Mouse (Mus musculus): ENCODE results near the gene Slc15a3. TPM values are rescaled to one million over a fixed set of nuclear protein-coding genes. Genes with fewer than 3 reads are reported as not detected.

Slc15a3 gene
- polyA plus RNA-seq, 1 experiment: 94.6 TPM

DNA sequence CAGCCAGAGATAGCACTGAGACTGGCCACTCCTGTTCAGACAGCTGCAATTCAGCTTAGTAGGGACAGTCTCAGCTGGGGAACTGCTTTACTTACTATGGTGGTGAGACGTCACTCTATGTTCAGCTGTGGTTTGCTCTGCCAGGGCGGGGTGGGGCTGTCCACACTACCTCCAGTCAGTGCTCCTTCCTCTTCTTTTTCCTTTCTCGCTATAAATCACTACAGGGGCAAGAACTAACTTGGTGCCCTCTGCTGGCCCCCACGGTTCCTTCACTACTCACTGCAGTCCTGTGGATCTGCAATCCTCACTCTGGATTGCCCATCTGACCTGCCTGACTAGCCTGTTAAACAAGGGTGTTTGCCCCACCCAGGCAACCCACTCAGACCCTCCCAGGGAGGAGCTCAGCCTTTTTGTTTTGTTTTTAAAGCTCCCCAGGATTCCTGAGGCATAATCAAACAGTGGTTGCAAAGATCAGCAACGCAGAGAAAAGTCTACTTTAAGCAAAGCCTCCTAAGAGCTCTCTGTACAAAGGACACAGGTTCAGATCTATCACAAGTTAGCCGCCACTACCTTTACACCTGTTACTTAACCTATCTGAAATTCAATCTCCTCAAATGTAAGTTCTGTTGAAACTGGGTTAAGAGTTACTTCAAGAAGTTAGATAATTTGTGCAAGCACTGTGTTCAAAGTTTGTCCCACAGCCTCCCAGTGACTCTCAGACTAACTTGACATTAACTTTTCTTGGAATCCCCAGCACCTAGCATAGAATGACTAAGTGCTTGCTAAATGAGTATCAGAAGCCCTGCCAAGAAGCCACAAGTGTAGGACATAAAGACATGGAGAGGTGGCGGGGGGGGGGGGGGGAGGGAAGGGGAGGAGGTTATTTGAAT lies 40.8 kb downstream of the Slc15a3 start:
- H3K4me1 ChIP-seq (ENCODE audit: control insufficient read depth, insufficient read depth, low read length): peaks cover 17% of the 10 kb centered on the region
- H3K4me3 ChIP-seq (ENCODE audit: insufficient read depth, low read length): peak overlapping the region; percentile 76
- TF ChIP-seq POLR2A (IDR thresholded peaks at IDR 0.05; ENCODE audit: borderline replicate concordance, low read depth, low read length) (no peak), CTCF (IDR thresholded peaks at IDR 0.05; ENCODE audit: low read depth, low read length) (peak; percentile 31; the same call in 1 of the 2 replicates)
- peak overlapping the region; percentile 20; the same call in 1 of the 2 replicates for H3K27ac ChIP-seq (ENCODE audit: insufficient read depth, low read depth, low read length)

DNA sequence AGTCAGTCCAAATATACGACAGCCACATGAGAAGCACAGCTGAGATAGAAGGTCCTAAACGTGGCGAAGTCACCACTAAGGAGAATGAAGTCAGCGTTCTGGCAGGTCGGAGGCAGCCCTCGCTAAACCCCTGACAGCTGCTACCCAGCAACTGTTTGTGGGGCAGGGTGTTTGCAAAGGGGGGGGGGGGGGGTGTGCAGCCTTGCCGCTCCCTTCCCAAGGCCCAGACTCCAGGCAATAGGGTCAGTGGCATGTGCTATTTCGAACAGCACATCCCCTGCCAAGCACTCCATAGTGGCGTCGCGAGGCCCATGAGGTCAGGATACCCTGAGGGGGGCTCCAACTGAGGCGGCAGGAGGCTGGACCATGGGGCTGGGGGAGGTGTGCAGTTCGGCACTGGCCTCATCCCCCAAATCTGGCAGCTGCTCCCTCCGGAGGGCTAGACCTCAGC lies 41.5 kb downstream of the Slc15a3 start:
- Histone ChIP-seq H3K4me3 (ENCODE audit: insufficient read depth, low read length) (peak overlapping the region; percentile 76), H3K27ac (ENCODE audit: insufficient read depth, low read depth, low read length) (peak overlapping the region; percentile 27), H3K4me1 (ENCODE audit: control insufficient read depth, insufficient read depth, low read length) (peaks cover 17% of the 10 kb centered on the region)
- TF ChIP-seq CTCF (IDR thresholded peaks at IDR 0.05; ENCODE audit: low read depth, low read length): no peak
- TF ChIP-seq POLR2A (IDR thresholded peaks at IDR 0.05; ENCODE audit: borderline replicate concordance, low read depth, low read length): no peak

DNA sequence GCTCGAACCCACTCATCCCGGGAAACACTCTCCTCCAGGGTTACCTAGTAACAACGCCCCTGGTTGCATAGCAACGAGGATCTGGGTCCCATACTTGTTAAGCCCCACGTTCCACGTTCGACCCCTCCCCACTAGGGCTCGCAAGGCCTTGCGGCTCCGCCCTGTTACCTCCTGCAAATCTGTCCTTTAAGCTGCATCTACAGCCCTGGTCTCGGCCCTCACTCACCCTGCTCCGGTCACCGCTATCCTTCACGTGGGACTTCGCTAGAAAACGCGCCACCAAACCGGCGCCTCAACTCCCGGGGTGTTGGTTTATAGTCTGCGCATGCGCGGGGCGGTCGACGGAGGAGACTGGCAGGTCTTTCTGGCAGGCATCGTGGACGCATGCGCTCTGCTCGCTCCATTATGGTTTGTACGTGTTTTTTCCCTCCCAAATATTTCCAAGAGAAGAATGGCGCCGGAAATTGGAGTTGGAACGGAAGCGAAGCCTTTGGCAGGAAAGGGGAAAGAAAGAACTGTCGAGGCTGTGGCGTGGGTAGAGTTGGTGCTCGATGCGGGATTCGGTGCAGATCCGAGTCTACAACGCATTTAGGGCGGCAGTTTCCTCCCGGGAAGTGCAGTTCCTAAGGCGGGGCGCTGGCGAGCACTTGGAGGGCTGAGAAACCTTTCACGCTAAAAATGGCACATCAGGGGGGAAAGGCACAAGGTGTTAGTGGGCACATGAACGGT lies 42.1 kb downstream of the Slc15a3 start, which contains the start of gene Tmem109:
Gene Tmem109 (minus strand): TSS at position 576 of the 729 bp plus-strand sequence.
- Histone ChIP-seq H3K27ac (ENCODE audit: insufficient read depth, low read depth, low read length) (peak within 1 kb of the TSS; percentile 76), H3K4me1 (ENCODE audit: control insufficient read depth, insufficient read depth, low read length) (peaks cover 17% of the 10 kb centered on the region), H3K4me3 (ENCODE audit: insufficient read depth, low read length) (peak within 1 kb of the TSS; percentile 76)
- TF ChIP-seq POLR2A (IDR thresholded peaks at IDR 0.05; ENCODE audit: borderline replicate concordance, low read depth, low read length) (no peak), CTCF (IDR thresholded peaks at IDR 0.05; ENCODE audit: low read depth, low read length) (peak; percentile 8; the same call in 1 of the 2 replicates)

DNA sequence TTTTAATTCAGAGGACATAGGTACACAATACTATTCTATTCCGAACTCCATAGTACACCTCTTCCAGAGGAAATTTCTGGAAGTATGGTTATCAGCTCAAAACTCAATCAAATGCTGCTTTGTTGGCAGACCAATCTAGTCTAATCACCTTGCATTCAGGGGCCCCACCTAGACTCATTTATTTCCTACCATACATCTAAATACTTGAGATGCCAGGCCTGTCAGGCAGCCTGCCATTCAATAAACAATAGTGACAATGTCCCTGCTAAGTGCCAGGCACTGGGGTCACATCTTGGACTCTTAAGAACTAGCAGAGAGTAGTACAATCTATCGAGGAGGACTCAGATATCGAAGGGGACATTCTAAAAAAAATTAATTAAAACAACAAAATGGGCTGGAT lies 52.7 kb downstream of the Slc15a3 start:
- no peak overlapping the region for H3K4me3 ChIP-seq (ENCODE audit: insufficient read depth, low read length)
- peaks cover 9% of the 10 kb centered on the region for H3K4me1 ChIP-seq (ENCODE audit: control insufficient read depth, insufficient read depth, low read length)
- H3K27ac ChIP-seq (ENCODE audit: insufficient read depth, low read depth, low read length): no peak overlapping the region
- TF ChIP-seq CTCF (IDR thresholded peaks at IDR 0.05; ENCODE audit: low read depth, low read length) (no peak), POLR2A (IDR thresholded peaks at IDR 0.05; ENCODE audit: borderline replicate concordance, low read depth, low read length) (no peak)

DNA sequence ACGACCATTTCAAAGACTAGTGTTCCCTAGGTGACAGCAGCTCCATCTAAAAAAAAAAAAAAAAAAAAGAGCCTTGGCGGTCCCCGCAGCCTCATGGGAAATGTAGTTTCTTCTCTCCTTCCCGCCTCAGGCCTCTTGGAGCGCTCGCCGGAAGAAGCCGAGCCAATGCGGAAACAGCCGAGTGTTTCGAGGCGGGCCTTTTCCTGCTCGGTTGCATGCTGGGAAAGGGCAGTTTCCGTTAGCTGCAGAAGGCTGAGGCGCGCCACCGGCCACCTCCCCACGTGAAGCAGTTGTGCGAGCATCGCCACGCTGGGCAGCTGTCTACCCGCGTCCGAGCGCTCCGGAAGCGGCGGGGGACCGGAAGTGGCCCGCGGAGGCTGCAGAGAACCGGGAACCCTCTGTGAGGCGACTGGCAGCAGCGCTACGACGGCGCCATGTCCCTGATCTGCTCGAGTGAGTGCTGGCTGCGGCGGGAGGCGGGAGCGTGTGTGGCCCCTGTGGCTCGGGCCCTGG lies 55.5 kb downstream of the Slc15a3 start, which contains the start of gene Prpf19:
Gene Prpf19 (plus strand): TSS at position 216 of the 513 bp plus-strand sequence.
- TF ChIP-seq POLR2A (IDR thresholded peaks at IDR 0.05; ENCODE audit: borderline replicate concordance, low read depth, low read length) (no peak; the same call in 1 of the 2 replicates), CTCF (IDR thresholded peaks at IDR 0.05; ENCODE audit: low read depth, low read length) (no peak)
- H3K27ac ChIP-seq (ENCODE audit: insufficient read depth, low read depth, low read length): peak within 1 kb of the TSS; percentile 84
- peak within 1 kb of the TSS; percentile 85 for H3K4me3 ChIP-seq (ENCODE audit: insufficient read depth, low read length)
- H3K4me1 ChIP-seq (ENCODE audit: control insufficient read depth, insufficient read depth, low read length): peaks cover 9% of the 10 kb centered on the region

DNA sequence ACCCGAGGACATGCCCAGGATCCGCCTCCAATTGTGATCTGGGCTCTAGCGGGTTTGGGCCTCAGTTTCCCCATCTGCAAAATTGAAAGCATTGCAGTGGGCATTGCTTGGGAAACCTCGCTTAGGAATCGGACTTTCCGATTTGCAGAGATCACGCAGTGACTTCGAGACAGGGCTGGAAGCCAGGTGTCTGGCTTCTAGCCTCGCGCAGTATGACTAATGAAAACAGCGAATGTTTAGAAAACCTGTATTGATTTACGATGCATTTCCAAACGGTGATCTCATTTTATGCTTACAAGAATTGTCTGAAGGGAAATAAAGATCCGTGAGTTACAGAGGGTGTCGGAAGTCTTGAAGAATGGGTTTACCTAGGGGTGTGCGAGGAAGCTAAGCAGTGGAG lies 56.2 kb downstream of the Slc15a3 start:
- H3K4me3 ChIP-seq (ENCODE audit: insufficient read depth, low read length): peak overlapping the region; percentile 85
- TF ChIP-seq POLR2A (IDR thresholded peaks at IDR 0.05; ENCODE audit: borderline replicate concordance, low read depth, low read length): no peak
- no peak for TF ChIP-seq CTCF (IDR thresholded peaks at IDR 0.05; ENCODE audit: low read depth, low read length)
- peaks cover 9% of the 10 kb centered on the region for H3K4me1 ChIP-seq (ENCODE audit: control insufficient read depth, insufficient read depth, low read length)
- peak overlapping the region; percentile 84 for H3K27ac ChIP-seq (ENCODE audit: insufficient read depth, low read depth, low read length)

DNA sequence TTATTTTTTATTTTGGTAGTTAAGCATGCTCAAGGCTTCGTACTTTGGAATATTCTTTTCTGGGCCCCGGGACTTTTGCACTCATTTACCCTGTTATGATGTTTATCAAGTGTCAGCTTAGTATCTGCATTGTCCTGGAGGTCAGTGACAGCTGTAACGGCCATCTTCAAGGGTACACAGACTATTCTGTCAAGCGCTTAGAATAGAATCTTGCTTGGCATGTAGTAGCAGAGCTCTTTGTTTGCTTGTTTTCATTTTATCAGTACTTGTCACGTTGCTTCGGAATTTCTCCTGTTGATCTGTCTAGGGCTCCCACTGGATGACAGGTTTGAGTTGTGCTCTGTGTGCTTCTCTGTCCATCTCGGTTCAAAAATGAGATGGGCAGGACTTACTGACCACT lies 57.3 kb downstream of the Slc15a3 start:
- H3K4me3 ChIP-seq (ENCODE audit: insufficient read depth, low read length): peak overlapping the region; percentile 85; the same call in 1 of the 2 replicates
- TF ChIP-seq POLR2A (IDR thresholded peaks at IDR 0.05; ENCODE audit: borderline replicate concordance, low read depth, low read length): no peak
- TF ChIP-seq CTCF (IDR thresholded peaks at IDR 0.05; ENCODE audit: low read depth, low read length): no peak
- no peak overlapping the region for H3K27ac ChIP-seq (ENCODE audit: insufficient read depth, low read depth, low read length)
- peaks cover 9% of the 10 kb centered on the region for H3K4me1 ChIP-seq (ENCODE audit: control insufficient read depth, insufficient read depth, low read length)

DNA sequence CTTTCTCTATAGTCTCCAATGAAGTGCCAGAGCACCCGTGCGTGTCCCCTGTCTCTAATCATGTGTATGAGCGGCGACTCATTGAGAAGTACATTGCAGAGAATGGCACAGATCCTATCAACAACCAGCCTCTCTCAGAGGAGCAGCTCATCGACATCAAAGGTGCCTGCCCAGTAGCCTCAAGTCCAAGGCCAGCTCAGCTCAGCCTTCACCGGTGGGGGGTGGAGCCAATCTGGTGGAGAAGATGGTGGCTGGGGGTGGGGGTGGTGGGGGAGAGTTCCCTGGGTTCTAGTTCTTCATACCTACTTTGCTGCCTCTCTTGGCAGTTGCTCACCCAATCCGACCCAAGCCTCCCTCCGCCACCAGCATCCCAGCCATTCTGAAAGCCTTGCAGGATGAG lies 58.0 kb downstream of the Slc15a3 start:
- H3K27ac ChIP-seq (ENCODE audit: insufficient read depth, low read depth, low read length): no peak overlapping the region
- H3K4me3 ChIP-seq (ENCODE audit: insufficient read depth, low read length): no peak overlapping the region
- H3K4me1 ChIP-seq (ENCODE audit: control insufficient read depth, insufficient read depth, low read length): peaks cover 9% of the 10 kb centered on the region
- no peak for TF ChIP-seq POLR2A (IDR thresholded peaks at IDR 0.05; ENCODE audit: borderline replicate concordance, low read depth, low read length)
- no peak for TF ChIP-seq CTCF (IDR thresholded peaks at IDR 0.05; ENCODE audit: low read depth, low read length)

DNA sequence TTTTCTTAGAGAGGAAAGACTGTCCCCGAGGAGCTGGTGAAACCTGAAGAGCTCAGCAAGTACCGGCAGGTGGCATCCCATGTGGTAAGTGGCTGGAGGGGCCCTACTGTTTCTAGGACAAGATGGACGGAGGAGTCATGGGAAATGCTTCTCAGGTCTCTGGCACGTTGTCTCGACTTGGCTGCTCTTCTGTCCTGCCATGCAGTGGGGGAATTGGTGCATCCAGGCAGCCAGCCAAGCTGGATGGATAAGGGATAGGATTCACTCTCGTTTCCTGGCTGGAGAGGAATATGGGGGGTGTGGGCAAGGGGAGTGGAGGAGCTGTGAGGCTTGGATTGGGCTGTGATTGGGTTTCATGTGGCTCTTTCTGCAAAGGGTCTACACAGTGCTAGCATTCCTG lies 60.8 kb downstream of the Slc15a3 start:
- Histone ChIP-seq H3K4me1 (ENCODE audit: control insufficient read depth, insufficient read depth, low read length) (peaks cover 4% of the 10 kb centered on the region), H3K27ac (ENCODE audit: insufficient read depth, low read depth, low read length) (no peak overlapping the region), H3K4me3 (ENCODE audit: insufficient read depth, low read length) (no peak overlapping the region)
- TF ChIP-seq POLR2A (IDR thresholded peaks at IDR 0.05; ENCODE audit: borderline replicate concordance, low read depth, low read length) (no peak), CTCF (IDR thresholded peaks at IDR 0.05; ENCODE audit: low read depth, low read length) (no peak)

Measured in bone marrow macrophage, adult 2 months (primary cell).